Mouse (Mus musculus) brain, embryonic 14.5 days (tissue): Measurements from ENCODE around the gene Tyw3. TPM values are rescaled to one million over a fixed set of nuclear protein-coding genes. Genes with fewer than 3 reads are reported as not detected.

Experiments
- DNase-seq: peaks from one replicate; pipeline ENCODE4 v3.0.0-alpha.2; 2011; ENCODE audit warnings: low read depth
- CTCF ChIP-seq: fragments of 200-500 bp; IDR thresholded peaks from 2 replicates; pipeline ENCODE4 v1.5.1; 2012; ENCODE audit warnings: inconsistent platforms, mild to moderate bottlenecking, moderate library complexity, borderline replicate concordance; ENCODE audit not compliant: insufficient read depth, insufficient read length; ENCODE audit errors: extremely low read depth
- POLR2A ChIP-seq: fragments of 200-500 bp; IDR thresholded peaks from 2 replicates; pipeline ENCODE4 v1.6.1; 2012; ENCODE audit warnings: mild to moderate bottlenecking, inconsistent platforms, borderline replicate concordance; ENCODE audit not compliant: poor library complexity, insufficient read depth, insufficient read length, severe bottlenecking; ENCODE audit errors: extremely low read depth
- polyA plus RNA-seq: library from polyadenylated mRNA; depleted of rRNA; stranded (reverse); fragments of >200 nt; gene quantifications from 2 replicates; pipeline ENCODE4 v1.2.3, GENCODE M21; 2012

Tyw3 gene
- polyA plus RNA-seq, 1 experiment = 17.6 TPM

DNA sequence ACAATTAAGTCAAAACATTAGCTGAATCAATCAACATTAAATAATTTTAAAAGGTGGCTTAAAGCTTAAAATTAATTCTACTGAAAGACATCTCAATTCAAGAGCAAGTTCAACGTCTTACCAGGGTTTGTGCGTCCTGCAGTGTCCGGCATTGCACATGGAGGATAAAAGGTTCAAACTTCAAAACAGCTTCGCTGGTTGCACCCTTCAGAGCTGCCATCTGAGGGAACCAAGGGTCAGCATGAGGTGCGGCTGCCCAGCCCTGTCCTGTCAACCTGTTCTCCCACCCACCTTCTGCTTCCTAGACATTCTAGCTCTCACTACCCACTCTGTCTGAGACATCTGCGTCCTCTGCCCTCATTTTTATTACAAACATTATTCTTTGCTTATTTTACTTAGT lies 3.3 kb downstream of the Tyw3 start:
- TF ChIP-seq POLR2A (no peak), CTCF (no peak)
- DNase-seq = no peak

DNA sequence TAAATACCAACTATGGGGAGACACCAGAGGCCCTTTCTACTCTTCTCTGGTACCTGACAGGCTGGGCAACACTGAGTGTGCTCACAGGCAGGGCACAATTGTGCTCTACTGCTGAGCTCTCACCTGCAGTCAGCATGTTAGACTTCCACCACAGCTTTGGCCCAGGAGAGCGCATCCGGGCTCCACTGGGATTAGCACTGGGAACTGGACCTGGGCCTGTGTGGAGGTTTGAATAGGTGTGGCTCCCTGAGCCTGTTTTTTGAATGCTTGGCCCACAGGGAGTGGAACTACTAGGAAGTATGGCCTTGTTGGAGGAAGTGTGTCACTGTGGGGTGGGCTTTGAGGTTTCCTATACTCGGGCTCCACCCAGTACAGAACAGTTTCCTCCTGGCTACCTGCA lies 5.3 kb downstream of the Tyw3 start:
- TF ChIP-seq POLR2A (no peak), CTCF (no peak)
- DNase-seq = no peak

DNA sequence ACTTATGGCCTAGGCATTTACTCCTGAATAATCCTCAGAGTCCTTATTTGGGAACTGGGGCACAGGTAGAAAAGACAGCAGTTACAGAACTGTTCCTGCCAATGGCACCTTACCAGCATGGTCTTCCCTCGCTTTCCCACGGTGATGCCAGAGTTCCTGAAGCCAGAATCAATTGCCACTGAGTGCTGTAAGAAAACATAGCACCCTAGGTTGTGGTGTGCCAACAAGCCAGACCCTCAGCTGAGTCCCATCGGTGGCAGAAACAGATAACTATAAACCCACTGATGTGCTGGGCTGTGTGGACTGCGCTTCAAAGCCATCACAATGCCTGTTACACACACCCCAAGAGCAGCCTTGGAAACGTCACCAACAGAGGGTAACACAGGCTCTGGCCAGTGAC lies 5.9 kb downstream of the Tyw3 start:
- no peak for TF ChIP-seq POLR2A
- TF ChIP-seq CTCF = no peak
- DNase-seq = no peak

DNA sequence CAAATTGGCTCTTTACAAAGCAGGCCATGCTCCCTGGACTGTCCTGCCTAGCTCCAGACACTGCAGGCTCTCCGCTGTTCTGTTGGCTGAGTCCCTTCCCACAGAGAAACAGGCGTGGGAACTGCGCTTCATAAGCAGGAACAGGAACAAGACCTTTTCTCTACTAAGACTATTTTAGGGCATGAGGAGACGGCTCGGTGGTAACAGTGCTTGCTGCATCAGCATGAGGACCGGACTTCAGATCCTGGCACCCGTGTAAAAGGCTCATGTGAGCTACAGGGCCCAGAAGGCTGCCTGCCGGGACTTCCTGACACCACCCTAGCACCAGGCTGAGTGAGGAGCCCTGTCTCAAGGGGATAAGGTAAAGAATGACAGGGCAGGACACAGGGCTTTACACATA lies 12.6 kb downstream of the Tyw3 start:
- no peak for DNase-seq
- TF ChIP-seq POLR2A (no peak), CTCF (no peak)

DNA sequence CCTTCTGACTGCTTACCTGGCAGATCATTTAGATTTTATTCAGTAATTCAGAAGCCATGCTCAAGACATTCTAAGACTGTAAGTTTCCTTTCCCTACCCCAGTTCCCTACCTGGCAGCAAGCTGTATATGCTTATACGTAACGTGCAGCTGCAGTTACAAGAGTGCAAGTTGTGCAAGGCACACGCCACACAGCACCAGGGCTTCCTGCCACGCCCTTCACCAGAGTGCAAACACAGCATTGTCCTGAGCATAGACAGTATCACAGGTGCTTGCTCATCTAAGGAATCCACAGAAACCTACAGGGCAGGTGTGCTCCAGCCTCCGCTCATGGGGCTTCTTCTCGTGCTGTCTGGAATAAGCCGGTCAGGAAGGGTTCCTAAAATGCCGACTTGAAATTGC lies 19.0 kb downstream of the Tyw3 start:
- DNase-seq = no peak
- TF ChIP-seq CTCF (no peak), POLR2A (no peak)

DNA sequence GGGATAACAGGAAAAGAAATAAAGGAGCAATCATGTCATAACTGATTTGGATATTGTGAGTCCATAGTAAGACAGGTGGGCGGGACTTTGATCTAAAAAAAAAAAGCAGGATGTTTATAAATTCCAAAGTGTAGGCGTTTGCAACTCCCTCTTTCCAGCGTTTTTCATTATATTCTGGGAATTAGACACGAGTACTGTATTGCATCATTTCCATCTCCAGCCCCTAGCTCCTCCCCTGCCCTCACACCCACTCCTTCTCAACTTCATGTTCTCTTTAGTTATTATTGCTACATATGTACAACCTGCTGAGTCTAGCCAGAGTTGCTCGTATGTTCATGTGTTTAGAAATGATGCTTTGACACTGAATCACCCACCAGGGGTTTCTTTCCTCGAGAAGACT lies 23.2 kb downstream of the Tyw3 start:
- TF ChIP-seq CTCF (no peak), POLR2A (no peak)
- DNase-seq = no peak

DNA sequence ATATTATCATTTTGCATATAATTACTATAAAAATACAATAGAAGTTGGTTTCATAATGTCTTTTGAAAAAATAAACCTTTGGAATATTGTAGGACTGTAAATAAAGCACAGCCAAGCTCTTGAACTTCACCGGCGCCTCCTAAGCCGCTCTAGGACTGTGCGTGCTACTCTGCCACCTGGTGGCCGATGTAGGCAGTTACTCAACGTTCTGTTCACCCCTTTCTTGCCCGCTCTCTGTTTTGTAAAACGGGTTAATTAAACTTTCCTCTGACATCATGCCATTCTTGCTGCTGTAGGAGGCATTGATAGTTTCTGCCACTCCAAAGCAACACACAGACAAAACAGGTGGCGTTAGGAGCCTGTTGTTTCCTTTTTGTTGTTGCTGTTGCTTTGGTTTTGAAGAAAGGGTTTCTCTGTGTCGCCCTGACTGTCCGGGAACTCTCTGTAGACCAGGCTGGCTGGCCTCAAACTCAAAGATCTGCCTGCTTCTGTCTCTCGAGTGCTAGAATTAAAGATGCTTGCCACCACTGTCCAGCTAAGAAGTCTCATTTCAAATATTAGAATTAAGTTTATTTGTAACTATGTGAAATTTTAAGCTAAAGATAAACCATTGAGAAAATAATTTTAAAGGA lies 24.4 kb downstream of the Tyw3 start:
- peak; percentile 95 for TF ChIP-seq CTCF
- TF ChIP-seq POLR2A = no peak
- DNase-seq = peak; percentile 93

DNA sequence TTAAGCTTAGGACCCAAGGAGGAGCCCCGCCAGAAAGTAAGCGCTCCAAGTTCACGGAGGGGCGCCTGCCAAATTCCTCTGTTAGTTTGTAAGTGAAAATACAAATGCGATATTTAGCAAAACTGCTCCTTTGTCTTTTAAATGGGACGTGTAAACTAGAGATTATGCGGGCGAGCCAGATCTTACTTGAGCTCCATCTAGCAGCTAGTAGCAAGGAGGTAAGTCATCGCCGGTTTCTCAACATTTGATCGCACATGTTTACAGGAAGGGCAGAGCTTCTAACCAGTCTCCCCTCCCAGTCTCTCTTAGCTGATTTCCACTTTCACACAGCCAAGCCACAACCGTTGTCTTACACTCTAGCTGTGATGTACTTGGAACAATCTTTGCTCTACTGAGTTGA lies 26.1 kb downstream of the Tyw3 start:
- DNase-seq = peak; percentile 58
- TF ChIP-seq CTCF (no peak), POLR2A (no peak)

DNA sequence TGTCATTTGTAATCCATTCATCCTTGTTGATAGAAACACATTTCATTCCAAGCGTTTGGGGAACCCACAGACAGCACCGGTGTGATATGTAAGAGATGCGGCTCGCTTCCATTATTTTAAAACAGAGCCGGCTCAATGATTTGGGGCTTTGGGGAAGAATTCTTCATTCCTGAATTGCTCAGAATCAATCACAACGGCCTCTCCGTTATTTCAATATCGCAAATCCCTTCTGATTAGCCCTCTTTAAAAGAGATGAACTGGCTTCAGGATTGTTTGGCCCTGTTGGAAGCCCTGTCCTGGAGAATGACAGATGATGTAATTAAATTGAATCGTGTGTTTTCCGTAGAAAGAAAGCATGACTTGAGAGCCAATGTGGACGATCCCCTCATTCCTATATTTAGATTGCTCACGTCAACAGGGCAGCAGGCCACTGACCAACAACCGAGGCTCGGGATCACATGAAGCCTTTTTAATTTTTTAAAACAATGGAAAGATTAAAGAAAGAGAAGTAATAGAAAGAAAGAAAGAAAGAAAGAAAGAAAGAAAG lies 26.8 kb downstream of the Tyw3 start:
- DNase-seq = peak; percentile 52

DNA sequence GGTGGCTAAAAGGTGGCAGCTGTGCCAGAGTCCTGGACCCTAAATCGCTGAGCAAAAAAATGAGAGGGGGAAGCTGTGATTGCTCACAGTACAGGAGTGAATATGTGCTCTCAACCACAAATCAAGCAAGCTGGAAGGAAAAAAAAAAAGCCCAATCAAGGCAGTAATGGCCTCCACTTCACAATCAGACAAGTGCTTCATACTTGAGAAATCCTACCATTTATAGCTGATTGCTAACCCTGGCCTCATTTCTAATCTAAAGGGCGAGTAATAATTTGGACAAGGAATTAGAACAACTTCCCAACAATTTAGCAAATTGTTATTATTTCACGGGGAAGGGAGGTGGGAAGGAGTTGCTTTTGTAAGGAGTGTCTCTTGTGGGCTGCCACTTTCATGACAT lies 31.5 kb downstream of the Tyw3 start:
- DNase-seq = peak; percentile 54
- no peak for TF ChIP-seq CTCF
- TF ChIP-seq POLR2A = no peak

More for the DNA sequence above, 26.8 kb downstream of the Tyw3 start:
- TF ChIP-seq CTCF = no peak
- TF ChIP-seq POLR2A = no peak

DNA sequence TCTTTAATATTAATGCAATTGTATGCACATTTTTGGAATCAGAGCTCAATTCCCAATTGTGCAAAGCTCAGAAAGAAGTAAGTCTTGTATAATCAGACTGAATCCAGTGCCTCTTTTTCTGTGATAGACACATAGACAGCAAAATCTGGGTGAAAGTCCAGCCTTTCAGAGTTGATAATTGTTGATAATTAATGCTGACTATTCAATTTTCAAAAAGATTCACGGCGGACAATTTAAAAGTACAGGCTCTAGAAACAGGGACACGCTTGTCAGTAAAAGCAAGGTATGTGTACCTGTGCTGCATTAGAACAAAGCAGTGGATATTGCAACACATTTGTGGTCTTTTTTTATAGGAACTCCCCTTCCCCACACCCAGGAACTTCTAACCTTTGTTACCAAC lies 34.7 kb downstream of the Tyw3 start:
- no peak for TF ChIP-seq CTCF
- no peak for TF ChIP-seq POLR2A
- DNase-seq = no peak

DNA sequence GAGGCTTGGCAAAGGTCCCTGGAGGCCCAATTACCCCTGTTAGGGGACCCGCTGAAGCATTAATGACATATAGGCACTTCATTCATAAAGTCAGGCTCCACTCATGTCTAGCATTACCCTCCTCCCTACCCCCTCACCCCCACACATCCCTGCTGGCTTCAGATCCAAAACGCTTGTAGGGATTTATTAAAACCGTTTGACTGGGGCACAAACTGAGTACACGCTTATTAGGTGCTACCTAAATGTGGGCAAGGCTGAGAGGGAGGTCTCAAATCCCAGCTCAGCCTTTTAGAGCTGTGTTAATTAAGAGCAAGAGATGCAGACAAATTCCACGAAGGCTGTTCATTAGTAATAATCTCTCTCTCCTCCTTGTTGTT lies 45.9 kb downstream of the Tyw3 start:
- TF ChIP-seq POLR2A (no peak), CTCF (no peak)
- peak; percentile 78 for DNase-seq
